Mouse (Mus musculus): ENCODE measurements around the gene Ass1. TPM values are rescaled to one million over a fixed set of nuclear protein-coding genes. Genes with fewer than 3 reads are reported as not detected.
"Not testable (repeated sequence)": the region's sequence is repeated elsewhere in the genome, so short reads cannot be mapped to it uniquely, and the experiment has no call there.

Gene Ass1
- total RNA-seq, 2 experiments from 2014 or later = 20.6 to 21.2 TPM

DNA sequence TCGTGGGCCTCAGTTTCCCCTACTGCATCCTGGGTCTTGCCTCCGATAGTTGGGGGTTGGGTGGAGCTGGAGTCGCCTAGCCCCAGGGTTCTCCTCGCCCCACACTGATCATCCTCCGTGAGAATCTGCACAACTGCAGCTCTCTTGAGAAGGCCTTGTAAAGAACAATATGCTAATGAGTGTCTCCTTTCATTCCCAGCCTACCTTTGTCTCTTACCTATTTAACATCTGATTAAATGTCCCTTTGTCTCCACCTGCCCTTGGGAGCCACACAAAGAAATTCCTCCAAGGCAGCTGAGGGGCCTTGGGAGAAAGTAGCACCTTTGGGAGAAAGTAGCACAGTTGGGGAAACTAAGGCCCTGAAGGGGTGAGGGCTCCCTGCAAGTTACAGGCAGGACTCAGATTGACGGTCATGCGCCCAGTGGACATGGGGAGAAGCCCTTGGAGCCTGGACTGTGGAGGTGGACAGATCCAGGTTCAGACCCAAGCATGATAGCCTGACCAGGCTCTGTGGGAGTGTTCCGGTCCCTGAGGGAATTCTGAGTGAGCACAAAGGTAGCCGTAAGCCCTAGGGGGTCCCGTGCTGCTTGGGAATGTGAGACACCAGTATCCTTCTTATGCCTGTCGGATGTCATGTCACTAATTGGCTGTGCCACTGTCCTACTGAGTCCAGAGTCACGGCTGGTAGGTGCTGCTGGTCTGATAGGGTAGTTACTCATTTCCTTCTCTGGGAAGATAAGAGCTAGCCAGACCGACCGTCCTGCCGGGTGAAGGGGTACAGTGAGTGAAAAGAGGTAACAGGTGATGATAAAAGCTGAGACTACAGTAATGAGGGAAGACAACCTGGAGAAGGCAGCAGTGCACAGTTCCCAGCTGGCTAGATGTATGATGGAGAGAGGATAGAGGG is 32.9 kb downstream of the Ass1 start:
- intact Hi-C loops (cut with DNase I) = no loop called here
- DNase-seq (ENCODE audit: extremely low spot score in 1 of 2, low spot score in 2 of 2) = no peak

DNA sequence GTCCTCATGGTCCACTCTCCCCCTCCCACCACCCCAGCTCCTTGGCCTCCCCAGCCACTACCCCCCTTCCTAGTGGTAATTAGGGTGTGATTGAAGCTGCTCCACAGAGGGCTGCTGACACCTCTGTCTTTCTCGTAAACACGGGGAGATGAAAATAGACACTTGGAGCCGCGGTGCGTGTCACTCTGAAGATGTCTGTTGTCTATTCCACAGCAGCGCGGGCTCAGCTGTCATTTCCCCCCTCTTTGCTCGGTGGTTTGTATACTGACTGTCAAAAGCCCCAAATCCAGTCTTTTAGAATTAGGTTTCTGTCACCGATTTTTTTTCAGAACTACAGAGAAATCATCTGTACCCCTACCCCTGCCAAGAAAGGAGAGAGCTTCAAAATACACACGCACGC is 35.5 kb downstream of the Ass1 start:
- intact Hi-C loops (cut with DNase I) = no loop called here
- no peak for DNase-seq (ENCODE audit: extremely low spot score in 1 of 2, low spot score in 2 of 2)

DNA sequence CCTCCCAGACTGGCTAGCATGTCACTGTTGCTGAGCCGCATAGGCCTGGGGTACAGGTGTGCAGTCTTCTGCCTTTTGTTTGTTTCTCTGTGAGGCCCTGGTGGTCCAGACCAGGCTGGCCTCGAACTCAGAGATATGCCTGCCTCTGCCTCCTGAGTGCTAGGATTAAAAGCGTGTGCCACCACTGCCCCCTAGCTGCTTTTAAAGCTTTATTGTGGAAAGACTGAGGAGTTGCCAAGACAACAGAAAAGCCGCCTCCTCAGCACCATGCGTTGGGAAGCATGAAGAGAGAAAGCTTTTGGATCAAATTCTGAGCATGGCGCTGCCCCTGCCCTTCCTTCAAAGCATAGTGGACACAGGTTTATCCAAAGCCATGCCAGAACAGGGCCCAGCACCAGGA is 38.8 kb downstream of the Ass1 start:
- DNase-seq (ENCODE audit: extremely low spot score in 1 of 2, low spot score in 2 of 2) = no peak
- intact Hi-C loops (cut with DNase I) = no loop called here

DNA sequence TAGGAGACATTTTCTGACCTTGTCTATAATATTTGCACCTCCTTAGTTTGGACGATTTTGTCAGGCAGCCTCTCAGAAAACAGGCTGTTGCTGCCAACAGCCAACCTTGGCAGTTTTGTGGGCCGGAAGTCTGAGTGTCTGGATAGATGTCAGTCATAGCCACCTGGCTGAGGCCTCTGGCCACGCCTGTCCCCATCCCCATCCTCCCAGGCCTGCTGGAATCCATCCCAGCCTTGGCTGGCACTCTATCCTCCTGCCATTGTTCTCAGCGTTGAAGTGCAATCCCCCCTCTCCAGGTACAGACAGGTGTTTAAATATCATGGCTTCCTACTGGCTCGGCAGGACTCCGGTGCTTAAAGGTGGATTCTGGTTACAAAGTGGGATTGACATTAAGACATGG is 41.3 kb downstream of the Ass1 start:
- DNase-seq (ENCODE audit: extremely low spot score in 1 of 2, low spot score in 2 of 2) = no peak
- intact Hi-C loops (cut with DNase I) = no loop called here

GRCm38 (mm10) chr2:31516557-31516956 is 46.5 kb downstream of the Ass1 start:
- DNase-seq (ENCODE audit: extremely low spot score in 1 of 2, low spot score in 2 of 2) = no peak
- intact Hi-C loops (cut with DNase I) = no loop called here

DNA sequence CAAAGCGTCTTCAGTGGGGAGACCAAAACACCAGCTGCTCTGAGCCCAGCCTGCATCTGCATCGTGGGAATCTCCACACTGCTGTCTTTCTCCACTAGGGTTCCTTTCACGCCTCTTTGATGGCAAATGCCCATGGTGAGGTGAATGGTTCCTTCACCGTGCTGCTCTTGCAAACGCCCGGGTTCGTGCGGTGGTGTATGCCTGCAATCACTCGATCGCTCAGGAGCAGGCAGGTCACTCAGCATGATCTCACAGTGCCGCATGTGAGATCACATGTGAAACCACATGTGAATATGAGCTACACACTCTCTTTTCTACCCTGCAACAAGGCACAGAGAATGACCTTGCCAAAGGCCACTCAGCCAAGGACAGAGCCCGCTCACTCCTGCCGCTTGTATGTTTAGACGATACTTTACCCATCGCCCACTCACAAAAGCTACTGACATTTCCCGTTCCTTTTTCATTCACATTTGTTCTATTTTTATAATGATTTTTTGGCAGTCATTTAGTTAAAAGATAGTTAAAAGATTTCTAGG is 51.9 kb downstream of the Ass1 start:
- DNase-seq (ENCODE audit: extremely low spot score in 1 of 2, low spot score in 2 of 2) = no peak
- intact Hi-C loops (cut with DNase I) = no loop called here

- no peak for DNase-seq (ENCODE audit: extremely low spot score in 1 of 2, low spot score in 2 of 2)
- intact Hi-C loops (cut with DNase I) = no loop called here
Measured at GRCm38 (mm10) chr2:31524641-31525040, 54.6 kb downstream of the Ass1 start.

DNA sequence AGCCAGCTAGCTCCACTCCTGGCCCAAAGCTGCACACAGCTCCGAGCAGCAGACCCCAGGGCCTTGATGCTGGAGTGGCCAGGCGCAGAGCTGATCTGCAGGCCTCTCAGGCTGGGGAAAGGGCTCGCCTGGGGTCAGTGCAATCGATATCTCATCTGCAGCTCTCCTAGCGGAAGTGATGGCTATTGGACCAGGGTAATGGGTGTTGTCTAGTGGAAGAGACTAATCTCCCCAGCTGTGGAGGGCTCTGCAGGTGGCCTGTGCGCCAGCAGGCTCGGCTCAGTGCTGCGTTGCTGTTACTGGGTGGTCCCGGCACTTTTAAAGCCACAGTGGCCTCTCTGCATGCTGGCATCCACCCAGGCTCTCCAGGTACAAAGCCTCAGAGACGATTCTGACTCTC is 55.8 kb downstream of the Ass1 start:
- intact Hi-C loops (cut with DNase I) = no loop called here
- no peak for DNase-seq (ENCODE audit: extremely low spot score in 1 of 2, low spot score in 2 of 2)

GRCm38 (mm10) chr2:31530201-31530600 is 60.2 kb downstream of the Ass1 start:
- intact Hi-C loops (cut with DNase I) = no loop called here
- DNase-seq (ENCODE audit: extremely low spot score in 1 of 2, low spot score in 2 of 2) = no peak

DNA sequence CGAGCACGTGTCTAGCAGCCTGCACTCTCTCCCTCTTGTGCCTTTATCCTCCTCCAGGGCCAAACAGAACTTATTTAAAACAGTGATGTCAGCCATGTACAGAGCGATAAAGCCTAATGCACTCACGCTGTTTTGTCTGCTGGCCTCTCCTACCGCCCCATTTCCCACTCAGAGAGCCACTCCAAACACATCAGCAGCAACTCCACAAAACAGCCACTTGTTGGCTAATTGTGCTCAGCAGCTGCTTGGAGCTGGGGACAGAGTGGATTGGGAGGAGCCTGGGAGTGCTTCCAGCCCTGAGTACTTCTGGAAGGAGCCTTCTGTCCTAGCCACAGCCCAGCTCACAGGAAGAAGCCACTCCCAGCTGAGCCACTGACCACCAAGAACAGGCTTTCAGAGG is 67.0 kb downstream of the Ass1 start:
- intact Hi-C loops (cut with DNase I) = no loop called here
- no peak for DNase-seq (ENCODE audit: extremely low spot score in 1 of 2, low spot score in 2 of 2)

DNA sequence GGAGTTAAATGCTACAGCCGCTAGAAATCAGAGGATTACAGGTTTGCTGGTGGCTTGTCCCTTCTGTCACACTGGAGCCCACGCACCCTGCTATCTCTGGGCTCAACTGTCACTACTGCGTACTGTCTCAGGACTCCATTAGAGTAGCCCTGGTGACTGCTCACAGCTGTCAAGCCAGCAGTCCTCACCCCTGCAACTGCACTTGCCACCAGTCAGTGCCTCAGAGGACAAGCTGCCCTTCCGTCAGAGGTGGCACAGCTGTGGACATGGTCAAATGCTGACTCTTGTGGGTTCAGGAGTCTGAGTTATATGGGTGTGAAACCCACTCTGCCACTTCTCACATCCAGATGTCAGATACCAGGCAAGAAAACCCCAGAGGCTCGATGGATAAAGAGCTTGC is 68.7 kb downstream of the Ass1 start:
- intact Hi-C loops (cut with DNase I) = no loop called here
- no peak for DNase-seq (ENCODE audit: extremely low spot score in 1 of 2, low spot score in 2 of 2)

DNA sequence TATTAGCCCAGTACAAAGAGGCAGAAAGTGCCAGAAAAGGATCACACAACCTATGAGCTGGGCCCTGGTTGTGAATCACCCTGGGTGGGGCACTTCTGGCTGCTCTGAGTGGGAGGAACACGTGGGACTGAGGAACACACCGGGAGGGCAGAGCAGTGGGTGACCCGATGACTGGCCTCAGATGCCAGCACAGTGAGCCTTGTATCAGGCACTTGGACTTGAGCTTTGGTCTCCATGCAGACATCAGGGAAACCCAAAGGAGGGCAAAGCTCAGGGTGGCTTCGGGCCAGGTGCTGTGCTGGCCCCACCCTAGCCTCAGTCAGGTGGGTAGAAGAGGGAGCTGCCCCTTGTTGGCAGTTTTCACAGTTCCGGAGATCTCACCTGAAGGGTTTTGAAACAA is 71.6 kb downstream of the Ass1 start:
- no peak for DNase-seq (ENCODE audit: extremely low spot score in 1 of 2, low spot score in 2 of 2)
- intact Hi-C loops (cut with DNase I) = no loop called here

DNA sequence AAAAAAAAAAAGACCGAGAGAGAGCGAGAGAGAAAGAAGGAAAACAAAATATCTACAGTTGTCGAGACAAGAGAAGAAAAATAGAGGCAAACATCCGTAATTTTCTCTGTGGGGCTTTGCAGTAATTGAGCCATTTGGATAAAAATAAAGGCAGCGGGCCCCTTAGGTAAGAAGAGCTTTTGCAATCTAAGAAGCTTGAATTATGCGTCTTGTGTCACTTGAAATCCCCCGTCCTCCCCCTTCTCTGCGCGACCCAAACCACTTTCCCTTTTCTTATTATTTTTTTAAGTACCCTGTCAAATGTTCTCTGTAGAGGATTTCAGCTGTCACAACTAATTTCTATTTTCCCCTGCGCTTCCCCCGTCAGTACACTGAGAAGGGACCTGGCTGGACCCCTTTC is 77.7 kb downstream of the Ass1 start:
- intact Hi-C loops (cut with DNase I) = no loop called here
- DNase-seq (ENCODE audit: extremely low spot score in 1 of 2, low spot score in 2 of 2) = no peak

- DNase-seq (ENCODE audit: extremely low spot score in 1 of 2, low spot score in 2 of 2) = no peak
- intact Hi-C loops (cut with DNase I) = no loop called here
Measured at GRCm38 (mm10) chr2:31550503-31550902, 80.5 kb downstream of the Ass1 start.

DNA sequence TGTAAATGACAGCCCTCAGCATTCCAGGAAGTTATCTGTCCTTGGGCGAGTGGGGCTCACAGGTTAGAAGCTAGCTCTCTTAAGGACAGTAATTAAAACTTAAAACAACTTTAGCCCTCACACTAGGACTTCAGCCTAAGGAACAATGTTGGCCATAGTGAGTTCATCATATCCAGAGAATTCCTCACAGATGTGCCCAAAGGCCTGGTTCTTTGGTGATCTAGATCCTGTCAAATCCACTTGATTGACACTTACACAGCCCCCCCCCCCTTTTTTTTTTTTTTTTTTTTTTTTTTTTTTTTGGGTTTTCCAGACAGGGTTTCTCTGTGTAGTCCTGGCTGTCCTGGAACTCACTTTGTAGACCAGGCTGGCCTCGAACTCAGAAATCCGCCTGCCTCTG is 81.3 kb downstream of the Ass1 start:
- DNase-seq (ENCODE audit: extremely low spot score in 1 of 2, low spot score in 2 of 2); intact Hi-C loops (cut with DNase I): not testable (repeated sequence)

DNA sequence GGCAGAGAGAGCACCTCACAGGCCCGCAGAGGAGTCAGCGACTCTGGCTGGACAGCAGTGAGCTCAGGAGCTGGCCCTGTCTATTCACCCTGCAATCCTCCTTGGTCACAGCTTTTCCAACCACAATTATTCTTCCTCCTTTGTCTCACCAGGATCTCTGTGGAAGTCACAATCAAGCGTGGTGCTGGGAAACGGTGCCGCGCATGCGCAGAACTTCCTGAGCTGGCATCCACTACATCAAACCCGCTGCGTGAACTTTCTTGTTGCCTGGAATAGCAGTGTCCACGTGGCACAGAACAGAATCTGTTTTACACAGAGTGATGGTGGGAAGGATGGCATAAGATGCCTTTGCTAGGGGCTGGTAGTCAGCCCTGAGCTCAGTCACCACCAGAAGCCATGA is 82.0 kb downstream of the Ass1 start:
- intact Hi-C loops (cut with DNase I) = no loop called here
- DNase-seq (ENCODE audit: extremely low spot score in 1 of 2, low spot score in 2 of 2) = peak in 1 of 2 experiments; percentile 35

DNA sequence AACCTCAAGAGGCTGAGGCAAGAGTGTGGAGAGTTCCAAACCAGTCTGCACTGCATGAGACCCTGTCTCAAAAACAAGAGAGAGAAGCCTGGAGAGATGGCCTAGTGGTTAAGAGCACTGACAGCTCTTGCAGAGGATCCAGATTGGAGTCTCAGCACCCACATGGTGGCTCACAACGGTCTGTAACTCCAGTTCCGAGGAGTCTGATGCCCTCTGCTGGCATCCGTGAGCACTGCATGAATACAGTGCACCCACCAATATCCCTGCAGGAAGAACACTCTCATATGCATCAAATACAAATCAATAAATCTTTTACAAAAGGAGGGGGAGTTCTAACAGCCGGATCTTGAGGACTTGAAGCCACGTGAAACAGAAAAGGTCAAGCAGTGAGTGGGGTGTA is 84.6 kb downstream of the Ass1 start:
- intact Hi-C loops (cut with DNase I) = no loop called here
- DNase-seq (ENCODE audit: extremely low spot score in 1 of 2, low spot score in 2 of 2) = no peak
